Mouse (Mus musculus) heart, adult 2 months (tissue): ENCODE measurements at regions not wholly inside any gene's neighbourhood (a gene's known extent, or its start where the extent isn't known, plus 50 kb on each side); places are given as distances from the start of the nearest gene placed in this dataset.

Experiments used
- EP300 ChIP-seq: fragments of 200-500 bp; IDR thresholded peaks from 2 replicates; pipeline ENCODE4 v1.6.1; 2011; ENCODE audit warnings: low read depth, low read length, control low read depth; ENCODE audit not compliant: insufficient read depth
- POLR2A ChIP-seq: fragments of 200-500 bp; IDR thresholded peaks from 2 replicates; pipeline ENCODE4 v1.6.1; 2011; ENCODE audit warnings: mild to moderate bottlenecking, low read depth, low read length, control low read depth; ENCODE audit not compliant: insufficient read depth

DNA sequence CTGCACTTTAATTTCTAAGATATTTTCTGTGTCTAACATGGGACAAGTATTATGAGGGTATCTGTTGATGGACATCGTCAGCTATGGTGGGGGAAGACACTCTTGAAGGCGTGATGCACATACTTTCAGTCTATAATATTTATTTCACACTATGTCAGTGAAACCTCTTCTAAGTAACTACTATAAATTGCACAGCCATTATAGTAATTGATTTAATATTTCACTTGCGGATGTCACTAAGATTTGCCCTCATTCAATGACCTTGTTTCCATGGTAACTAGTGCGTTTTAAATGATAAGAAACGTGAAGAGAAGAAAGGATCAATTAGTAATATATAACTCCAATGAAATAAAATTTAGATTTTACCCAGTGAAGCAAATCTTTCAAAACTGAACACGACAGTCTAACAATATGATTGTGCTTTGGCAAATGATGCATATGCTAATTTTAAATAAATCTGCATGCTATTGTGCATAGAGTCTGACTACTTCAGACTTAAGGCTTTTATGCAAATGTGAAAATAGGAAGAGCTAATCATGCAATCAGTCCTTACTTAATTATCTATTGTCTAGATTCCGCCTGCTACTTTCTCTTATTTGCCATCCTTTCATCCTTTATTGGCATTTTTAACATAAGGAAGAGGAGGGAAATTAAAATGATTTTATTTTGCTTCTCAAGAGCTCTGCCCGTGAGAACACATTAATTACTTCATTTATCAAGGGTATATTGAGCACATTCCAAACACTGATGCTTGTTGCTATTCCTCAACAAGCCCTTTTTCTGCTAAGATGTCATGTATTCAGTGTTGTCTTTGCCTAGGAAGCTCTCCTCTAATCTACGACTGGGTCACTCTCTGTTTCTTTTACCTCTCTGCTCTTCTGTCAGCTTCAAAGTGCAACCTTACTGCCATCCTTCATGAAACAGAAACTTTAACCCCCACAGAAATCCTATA lies 49.8 kb upstream of the 2610001J05Rik start:
- no peak for TF ChIP-seq POLR2A
- TF ChIP-seq EP300: no peak
